Mouse (Mus musculus) forebrain, embryonic 11.5 days (tissue): ENCODE results near the gene Rcan2. TPM values are rescaled to one million over a fixed set of nuclear protein-coding genes. Genes with fewer than 3 reads are reported as not detected.

Experiments used
- polyA plus RNA-seq: library from polyadenylated mRNA; unstranded; fragments of >200 nt; fragmentation: Nextera tagmentation; extraction: Ambion mirVana; gene quantifications from 2 replicates; pipeline ENCODE4 v1.2.1, GENCODE M21; 2014

Rcan2 gene
- polyA plus RNA-seq, 1 experiment from 2014 or later: 20.6 TPM

Other genes starting within 250 kb of the Rcan2 start
- 2.9 and 3.3 TPM in 2 replicates for gene Pla2g7, start 233.3 kb upstream of the Rcan2 start, polyA plus RNA-seq
- gene Tdrd6, start 171.1 kb upstream of the Rcan2 start, polyA plus RNA-seq: 0.04 and 0.19 TPM in 2 replicates
- 56.6 and 60.9 TPM in 2 replicates for gene Slc25a27, start 134.1 kb upstream of the Rcan2 start, polyA plus RNA-seq
- 37.1 and 41.1 TPM in 2 replicates for gene Cyp39a1, start 133.9 kb upstream of the Rcan2 start, polyA plus RNA-seq